Mouse (Mus musculus) hindbrain, embryonic 16.5 days (tissue): Measurements from ENCODE around the gene Slc52a3. TPM values are rescaled to one million over a fixed set of nuclear protein-coding genes. Genes with fewer than 3 reads are reported as not detected.
A peak's percentile ranks its signal among the peaks of the same experiment; 100 is the strongest.

Experiments used
- ATAC-seq: fragments of 200-750 bp; cut with Nextera tagmentation; 2 replicates; pipeline ENCODE4 v1.8.0; 2017; ENCODE audit warnings: moderate TSS enrichment, moderate library complexity
- H3K27ac ChIP-seq: fragments of 300-500 bp; sonication (generic); 2 replicates; pipeline ENCODE4 v1.5.1; 2014; ENCODE audit warnings: low read depth, mild to moderate bottlenecking, control low read depth, low read length, moderate library complexity
- H3K27me3 ChIP-seq: fragments of 300-500 bp; sonication (generic); replicated peaks from 2 replicates; pipeline ENCODE4 v1.6.1; 2014; ENCODE audit warnings: low read length; ENCODE audit not compliant: control insufficient read depth, insufficient read depth
- H3K36me3 ChIP-seq: fragments of 300-500 bp; sonication (generic); 2 replicates; pipeline ENCODE4 v1.6.1; 2014; ENCODE audit warnings: mild to moderate bottlenecking, low read length, moderate library complexity, mixed read lengths; ENCODE audit not compliant: control insufficient read depth, insufficient read depth
- H3K4me1 ChIP-seq: fragments of 300-500 bp; sonication (generic); 2 replicates; pipeline ENCODE4 v1.6.1; 2014; ENCODE audit warnings: low read depth, low read length; ENCODE audit not compliant: control insufficient read depth, insufficient read depth
- H3K4me2 ChIP-seq: fragments of 300-500 bp; sonication (generic); 2 replicates; pipeline ENCODE4 v1.6.1; 2014; ENCODE audit warnings: mild to moderate bottlenecking, low read length, control low read depth, moderate library complexity
- H3K4me3 ChIP-seq: fragments of 300-500 bp; sonication (generic); 2 replicates; pipeline ENCODE4 v1.5.1; 2014; ENCODE audit warnings: mild to moderate bottlenecking, low read length, control low read depth, moderate library complexity
- H3K9ac ChIP-seq: fragments of 300-500 bp; sonication (generic); 2 replicates; pipeline ENCODE4 v1.6.1; 2014; ENCODE audit warnings: low read depth, mild to moderate bottlenecking, control low read depth, low read length, moderate library complexity
- H3K9me3 ChIP-seq: fragments of 300-500 bp; sonication (generic); 2 replicates; pipeline ENCODE4 v1.6.1; 2014; ENCODE audit warnings: mild to moderate bottlenecking, low read length, moderate library complexity; ENCODE audit not compliant: control insufficient read depth
- WGBS: fragments of 180-500 bp; shearing (Covaris S2); extraction: QIAGEN DNeasy Blood & Tissue Kit; methylation state at CpG from one replicate; pipeline ENCODE4 v1.1.7; 2014; 5-methylcytosine and 5-hydroxymethylcytosine counted together
- polyA plus RNA-seq: library from polyadenylated mRNA; unstranded; fragments of >200 nt; fragmentation: Nextera tagmentation; extraction: Ambion mirVana; gene quantifications from 2 replicates; pipeline ENCODE4 v1.2.1, GENCODE M21; 2015

Gene Slc52a3
- polyA plus RNA-seq, 1 experiment from 2014 or later: 1.8 TPM

GRCm38 (mm10) chr2:151980355-151980693 lies 16.0 kb upstream of the Slc52a3 start:
- H3K9ac ChIP-seq: peak overlapping the region; percentile 88
- peaks cover 26% of the 10 kb centered on the region for H3K4me1 ChIP-seq
- H3K9me3 ChIP-seq: no peaks in the 10 kb centered on the region
- WGBS: 31% methylated on average over 3 of the region's 3 CpGs
- H3K36me3 ChIP-seq: no peaks in the 10 kb centered on the region
- peak overlapping the region; percentile 88 for H3K4me2 ChIP-seq
- no peaks in the 10 kb centered on the region for H3K27me3 ChIP-seq
- H3K4me3 ChIP-seq: peak overlapping the region; percentile 78
- H3K27ac ChIP-seq: peak overlapping the region; percentile 59; the same call in 1 of the 2 replicates
- peak; percentile 68; the same call in 1 of the 2 replicates for ATAC-seq

GRCm38 (mm10) chr2:151981268-151981667 lies 15.0 kb upstream of the Slc52a3 start:
- Histone ChIP-seq H3K27me3 (no peaks in the 10 kb centered on the region), H3K9me3 (no peaks in the 10 kb centered on the region), H3K4me1 (peaks cover 24% of the 10 kb centered on the region), H3K27ac (no peak overlapping the region), H3K36me3 (no peaks in the 10 kb centered on the region), H3K4me3 (no peak overlapping the region), H3K9ac (no peak overlapping the region), H3K4me2 (no peak overlapping the region)
- 73% methylated on average over 6 of the region's 6 CpGs for WGBS
- ATAC-seq: no peak

GRCm38 (mm10) chr2:151982476-151982875 lies 13.8 kb upstream of the Slc52a3 start:
- H3K4me3 ChIP-seq: no peak overlapping the region
- H3K4me1 ChIP-seq: peaks cover 22% of the 10 kb centered on the region
- no peak overlapping the region for H3K27ac ChIP-seq
- ATAC-seq: no peak
- H3K36me3 ChIP-seq: no peaks in the 10 kb centered on the region
- no peak overlapping the region for H3K9ac ChIP-seq
- H3K9me3 ChIP-seq: no peaks in the 10 kb centered on the region
- H3K4me2 ChIP-seq: no peak overlapping the region
- H3K27me3 ChIP-seq: no peaks in the 10 kb centered on the region

- Histone ChIP-seq H3K4me1 (peaks cover 14% of the 10 kb centered on the region), H3K36me3 (no peaks in the 10 kb centered on the region), H3K4me2 (no peak overlapping the region), H3K9me3 (no peaks in the 10 kb centered on the region), H3K27me3 (no peaks in the 10 kb centered on the region), H3K4me3 (no peak overlapping the region), H3K27ac (no peak overlapping the region), H3K9ac (no peak overlapping the region)
- ATAC-seq: no peak
- 65% methylated on average over 9 of the region's 9 CpGs for WGBS
Measured at GRCm38 (mm10) chr2:151984019-151984418, 12.3 kb upstream of the Slc52a3 start.

- Histone ChIP-seq H3K9ac (no peak overlapping the region), H3K27me3 (no peaks in the 10 kb centered on the region), H3K4me2 (no peak overlapping the region), H3K4me3 (no peak overlapping the region), H3K27ac (no peak overlapping the region), H3K36me3 (no peaks in the 10 kb centered on the region), H3K9me3 (no peaks in the 10 kb centered on the region), H3K4me1 (peaks cover 2% of the 10 kb centered on the region)
- WGBS: 66% methylated on average over 7 of the region's 7 CpGs
- ATAC-seq: no peak
Measured at GRCm38 (mm10) chr2:151985426-151986172, 10.7 kb upstream of the Slc52a3 start.

- no peak overlapping the region for H3K4me2 ChIP-seq
- 86% methylated on average over 8 of the region's 8 CpGs for WGBS
- H3K4me1 ChIP-seq: no peaks in the 10 kb centered on the region; the same call in 1 of the 2 replicates
- H3K27me3 ChIP-seq: no peaks in the 10 kb centered on the region
- no peak overlapping the region for H3K27ac ChIP-seq
- no peaks in the 10 kb centered on the region for H3K36me3 ChIP-seq
- no peak for ATAC-seq
- H3K9me3 ChIP-seq: no peaks in the 10 kb centered on the region
- H3K9ac ChIP-seq: no peak overlapping the region
- H3K4me3 ChIP-seq: no peak overlapping the region
Measured at GRCm38 (mm10) chr2:151986958-151987357, 9.4 kb upstream of the Slc52a3 start.

- Histone ChIP-seq H3K27me3 (no peaks in the 10 kb centered on the region), H3K9me3 (no peaks in the 10 kb centered on the region)
- 61% methylated on average over 2 of the region's 2 CpGs for WGBS
Measured at GRCm38 (mm10) chr2:151988978-151989377, 7.3 kb upstream of the Slc52a3 start.

GRCm38 (mm10) chr2:151990985-151991394 lies 5.3 kb upstream of the Slc52a3 start:
- Histone ChIP-seq H3K4me2 (no peak overlapping the region), H3K4me1 (peaks cover 4% of the 10 kb centered on the region), H3K27me3 (peaks cover 4% of the 10 kb centered on the region; the same call in 1 of the 2 replicates), H3K4me3 (no peak overlapping the region), H3K36me3 (no peaks in the 10 kb centered on the region), H3K27ac (no peak overlapping the region; the same call in 1 of the 2 replicates), H3K9me3 (no peaks in the 10 kb centered on the region), H3K9ac (no peak overlapping the region)
- WGBS: 13% methylated on average over 1 of the region's 1 CpGs
- ATAC-seq: peak; percentile 75

More at GRCm38 (mm10) chr2:151988978-151989377, 7.3 kb upstream of the Slc52a3 start:
- no peak overlapping the region for H3K27ac ChIP-seq
- no peak overlapping the region for H3K4me2 ChIP-seq
- no peak for ATAC-seq
- no peaks in the 10 kb centered on the region for H3K36me3 ChIP-seq
- no peak overlapping the region for H3K4me3 ChIP-seq
- H3K4me1 ChIP-seq: no peaks in the 10 kb centered on the region; the same call in 1 of the 2 replicates
- no peak overlapping the region for H3K9ac ChIP-seq

GRCm38 (mm10) chr2:151991446-151991845 lies 4.9 kb upstream of the Slc52a3 start:
- Histone ChIP-seq H3K4me3 (no peak overlapping the region), H3K9ac (no peak overlapping the region), H3K4me2 (no peak overlapping the region), H3K4me1 (peaks cover 4% of the 10 kb centered on the region), H3K27ac (no peak overlapping the region; the same call in 1 of the 2 replicates), H3K9me3 (no peaks in the 10 kb centered on the region), H3K27me3 (peaks cover 6% of the 10 kb centered on the region; the same call in 1 of the 2 replicates), H3K36me3 (no peaks in the 10 kb centered on the region)
- WGBS: 18% methylated on average over 5 of the region's 5 CpGs
- peak; percentile 61; the same call in 1 of the 2 replicates for ATAC-seq
